Mouse (Mus musculus) liver, embryonic 13.5 days (tissue): ENCODE results near the gene Decr2. TPM values are rescaled to one million over a fixed set of nuclear protein-coding genes. Genes with fewer than 3 reads are reported as not detected.

Experiments
- polyA plus RNA-seq: library from polyadenylated mRNA; unstranded; fragments of >200 nt; fragmentation: Nextera tagmentation; extraction: Ambion mirVana; gene quantifications from 2 replicates; pipeline ENCODE4 v1.2.1, GENCODE M21; 2015

The Decr2 gene
- polyA plus RNA-seq, 1 experiment from 2014 or later = 11.1 TPM

Other genes with a start within 250 kb of the Decr2 start
- 0.28 and 0.57 TPM in 2 replicates for gene Gm20683, start 248.6 kb downstream of the Decr2 start, polyA plus RNA-seq
- 12.8 and 13.5 TPM in 2 replicates for gene Rhot2, start 245.5 kb downstream of the Decr2 start, polyA plus RNA-seq
- 10.2 and 12.5 TPM in 2 replicates for gene Wdr90, start 228.8 kb downstream of the Decr2 start, polyA plus RNA-seq
- gene Mcrip2, start 221.6 kb downstream of the Decr2 start, polyA plus RNA-seq = 62.1 and 66.2 TPM in 2 replicates
- gene Mettl26, start 215.3 kb downstream of the Decr2 start, polyA plus RNA-seq = 43.9 and 46.9 TPM in 2 replicates
- gene Wfikkn1, start 209.5 kb downstream of the Decr2 start, polyA plus RNA-seq = 0.65 and 1.00 TPM in 2 replicates
- gene Rab40c, start 170.6 kb downstream of the Decr2 start, polyA plus RNA-seq = 6.5 and 7.0 TPM in 2 replicates
- gene Pigq, start 145.4 kb downstream of the Decr2 start, polyA plus RNA-seq = 126 and 152 TPM in 2 replicates
- 5.1 and 7.2 TPM in 2 replicates for gene Nhlrc4, start 145.4 kb downstream of the Decr2 start, polyA plus RNA-seq
- 0.24 and 0.32 TPM in 2 replicates for gene A930017K11Rik, start 137.8 kb downstream of the Decr2 start, polyA plus RNA-seq
- gene Capn15, start 104.5 kb downstream of the Decr2 start, polyA plus RNA-seq = 11.1 and 12.3 TPM in 2 replicates
- 1.8 and 1.9 TPM in 2 replicates for gene Rab11fip3, start 20.8 kb downstream of the Decr2 start, polyA plus RNA-seq
- 56.2 and 58.8 TPM in 2 replicates for gene Nme4, start 5.3 kb upstream of the Decr2 start, polyA plus RNA-seq
- gene Tmem8, start 23.0 kb upstream of the Decr2 start, polyA plus RNA-seq = 1.3 and 1.7 TPM in 2 replicates
- gene Mrpl28, start 33.2 kb upstream of the Decr2 start, polyA plus RNA-seq = 148 and 156 TPM in 2 replicates
- 2.9 and 3.7 TPM in 2 replicates for gene Axin1, start 48.4 kb upstream of the Decr2 start, polyA plus RNA-seq
- gene Pdia2, start 108.8 kb upstream of the Decr2 start, polyA plus RNA-seq = 72.7 and 75.6 TPM in 2 replicates
- 0.30 and 0.48 TPM in 2 replicates for gene Rgs11, start 112.6 kb upstream of the Decr2 start, polyA plus RNA-seq
- 15.9 and 21.7 TPM in 2 replicates for gene Arhgdig, start 117.4 kb upstream of the Decr2 start, polyA plus RNA-seq
- gene Fam234a, start 153.9 kb upstream of the Decr2 start, polyA plus RNA-seq = 11.9 and 12.0 TPM in 2 replicates
- 40.8 and 50.9 TPM in 2 replicates for gene Luc7l, start 162.6 kb upstream of the Decr2 start, polyA plus RNA-seq